Mouse (Mus musculus) C2C12 (cell line): ENCODE results near the gene Tceal5. TPM values are rescaled to one million over a fixed set of nuclear protein-coding genes. Genes with fewer than 3 reads are reported as not detected.

ENCODE experiments used
- H3K27me3 ChIP-seq: one replicate; pipeline ENCODE4 v1.6.1; 2011; ENCODE audit not compliant: control insufficient read depth, insufficient read depth, insufficient read length
- H3K36me3 ChIP-seq: one replicate; pipeline ENCODE4 v1.6.1; 2011; ENCODE audit not compliant: control insufficient read depth, insufficient read depth
- H3K4me3 ChIP-seq: one replicate; pipeline ENCODE4 v1.5.1; 2011; ENCODE audit warnings: mild to moderate bottlenecking, control low read depth; ENCODE audit not compliant: poor library complexity, insufficient read depth, severe bottlenecking
- H3K79me2 ChIP-seq: one replicate; pipeline ENCODE4 v1.6.1; 2011; ENCODE audit not compliant: control insufficient read depth, insufficient read depth
- H3K79me3 ChIP-seq: one replicate; pipeline ENCODE4 v1.6.1; 2011; ENCODE audit warnings: low read depth, control low read depth
- H3ac ChIP-seq: one replicate; pipeline ENCODE3; 2011; ENCODE audit warnings: low read depth; ENCODE audit not compliant: control insufficient read depth, insufficient read length
- CEBPB ChIP-seq: IDR thresholded peaks from one replicate; pipeline ENCODE4 v1.6.1; 2011; ENCODE audit warnings: low read depth, mild to moderate bottlenecking, control low read depth, moderate library complexity
- CTCF ChIP-seq: IDR thresholded peaks from one replicate; pipeline ENCODE4 v1.5.1; 2011; ENCODE audit not compliant: control insufficient read depth, insufficient read depth, insufficient read length
- FOSL1 ChIP-seq: IDR thresholded peaks from one replicate; pipeline ENCODE4 v1.8.0; 2011; ENCODE audit warnings: mild to moderate bottlenecking, low read length; ENCODE audit not compliant: poor library complexity, insufficient read depth, severe bottlenecking
- MAX ChIP-seq: IDR thresholded peaks from one replicate; pipeline ENCODE4 v1.6.1; 2011; ENCODE audit warnings: mild to moderate bottlenecking, control low read depth
- MYOD1 ChIP-seq: IDR thresholded peaks from one replicate; pipeline ENCODE4 v1.6.1; 2011; ENCODE audit warnings: low read depth; ENCODE audit not compliant: control insufficient read depth, insufficient read length
- MYOG ChIP-seq: IDR thresholded peaks from one replicate; pipeline ENCODE4 v1.6.1; 2011; ENCODE audit not compliant: control insufficient read depth, insufficient read length; ENCODE audit errors: extremely low read depth
- USF1 ChIP-seq: IDR thresholded peaks from one replicate; pipeline ENCODE4 v1.6.1; 2011; ENCODE audit warnings: low read depth, mild to moderate bottlenecking, control low read depth, moderate library complexity
- microRNA-seq: library from miRNA; unstranded; fragments of <30 nt; microRNA quantifications from one replicate; pipeline ENCODE4, GENCODE M21; 2019; ENCODE audit warnings: borderline microRNAs expressed
- polyA plus RNA-seq: library from polyadenylated mRNA; unstranded; fragments of >200 nt; fragmentation: generic; extraction: Trizol; gene quantifications from one replicate; pipeline ENCODE4 v1.2.1, GENCODE M21; 2012; ENCODE audit warnings: missing spikeins

Tceal5 gene
- polyA plus RNA-seq, 1 experiment, result 0.05 TPM

DNA sequence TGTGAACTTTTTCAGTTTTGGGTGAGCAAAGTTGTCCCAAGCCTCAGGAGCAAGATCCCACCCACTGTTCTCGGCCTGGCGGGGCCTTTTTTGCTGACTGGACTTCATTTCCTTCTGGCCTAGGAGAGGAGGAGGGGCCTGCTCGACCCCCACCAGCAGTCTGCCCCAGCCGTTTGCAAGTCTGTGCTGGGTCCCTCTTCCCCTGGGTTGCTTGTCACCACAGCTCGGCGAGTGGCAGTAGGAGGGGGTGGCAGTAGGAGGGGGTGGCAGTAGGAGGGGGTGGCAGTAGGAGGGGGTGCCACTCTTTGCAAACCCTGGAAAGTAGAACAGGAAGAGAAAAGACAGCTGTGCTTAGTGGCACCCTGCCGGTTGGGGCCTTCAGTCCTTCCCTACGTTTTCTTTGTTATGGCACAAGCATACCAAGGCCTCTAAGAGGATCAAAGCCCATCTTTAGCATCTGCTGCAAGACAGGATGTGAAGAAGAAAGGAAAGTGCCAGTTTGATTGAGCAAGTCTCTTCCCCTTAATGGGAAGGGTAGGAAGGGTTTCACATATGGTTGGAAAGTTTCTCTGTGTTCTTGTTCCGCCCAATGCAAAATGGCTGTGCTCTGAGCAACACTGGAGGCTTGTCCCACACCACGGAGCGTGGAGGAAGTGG lies 22.7 kb downstream of the Tceal5 start:
- H3K4me3 ChIP-seq, result no peak overlapping the region
- no peaks in the 10 kb centered on the region for H3K36me3 ChIP-seq
- TF ChIP-seq USF1 (no peak), MYOD1 (no peak), CEBPB (no peak), MYOG (no peak), FOSL1 (no peak), MAX (no peak), CTCF (no peak)
- no peaks in the 10 kb centered on the region for H3K79me2 ChIP-seq
- H3K27me3 ChIP-seq, result no peaks in the 10 kb centered on the region
- no peaks in the 10 kb centered on the region for H3K79me3 ChIP-seq
- H3ac ChIP-seq, result no peak overlapping the region

DNA sequence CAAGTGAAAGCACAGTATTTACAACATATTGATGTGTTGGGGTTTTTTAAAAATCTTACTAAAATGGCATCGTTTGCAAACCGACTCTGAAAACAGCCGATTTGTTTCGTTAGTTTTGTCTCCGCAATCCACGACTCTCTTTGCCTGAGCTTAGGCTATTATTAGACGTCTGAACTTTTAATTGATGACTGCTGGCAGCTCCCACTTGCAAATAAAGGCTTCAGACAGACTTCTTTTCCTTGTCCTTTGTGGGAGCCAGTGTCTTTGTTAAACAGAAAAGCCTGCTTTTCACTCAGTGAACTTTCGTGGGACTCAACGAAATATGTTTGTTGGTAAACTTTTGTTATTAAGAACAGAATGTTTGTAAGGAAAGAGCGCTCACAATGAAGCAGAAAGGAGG lies 30.9 kb downstream of the Tceal5 start:
- TF ChIP-seq USF1 (no peak), FOSL1 (no peak), MYOG (no peak), MAX (no peak), MYOD1 (no peak), CEBPB (no peak), CTCF (no peak)
- peaks cover 11% of the 10 kb centered on the region for H3K79me3 ChIP-seq
- H3K79me2 ChIP-seq, result peaks cover 9% of the 10 kb centered on the region
- H3ac ChIP-seq, result no peak overlapping the region
- H3K27me3 ChIP-seq, result no peaks in the 10 kb centered on the region
- peak overlapping the region; percentile 32 for H3K4me3 ChIP-seq
- peaks cover 12% of the 10 kb centered on the region for H3K36me3 ChIP-seq

DNA sequence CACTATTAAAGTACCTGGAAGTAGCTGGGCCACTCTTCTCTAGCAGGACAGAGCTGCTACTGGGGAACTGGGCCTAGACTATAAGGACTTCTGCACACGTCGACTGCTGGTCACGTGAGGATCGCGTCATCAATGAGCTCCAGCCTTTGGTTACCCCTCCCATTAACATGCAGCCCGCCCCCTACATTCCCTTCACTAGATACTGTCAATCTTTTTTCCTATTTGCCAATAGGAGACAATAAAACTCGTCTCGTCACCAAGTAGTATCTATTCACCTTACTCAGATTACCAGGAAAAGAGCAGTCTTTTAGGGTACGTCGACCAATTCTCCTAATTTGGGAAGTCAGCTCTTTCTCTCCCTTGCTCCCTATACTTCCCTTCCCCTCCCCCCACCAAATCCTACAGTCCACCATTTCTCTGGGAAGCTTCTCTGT lies 31.5 kb downstream of the Tceal5 start, which contains the start of gene Tceal8:
Gene Tceal8 (minus strand): TSS at position 225 of the 434 bp plus-strand sequence.
- TF ChIP-seq USF1 (peak; percentile 99), FOSL1 (no peak)
- Histone ChIP-seq H3K79me3 (peaks cover 11% of the 10 kb centered on the region), H3ac (peak within 1 kb of the TSS; percentile 83), H3K4me3 (peak within 1 kb of the TSS; percentile 51), H3K79me2 (peaks cover 9% of the 10 kb centered on the region), H3K27me3 (no peaks in the 10 kb centered on the region), H3K36me3 (peaks cover 12% of the 10 kb centered on the region)

DNA sequence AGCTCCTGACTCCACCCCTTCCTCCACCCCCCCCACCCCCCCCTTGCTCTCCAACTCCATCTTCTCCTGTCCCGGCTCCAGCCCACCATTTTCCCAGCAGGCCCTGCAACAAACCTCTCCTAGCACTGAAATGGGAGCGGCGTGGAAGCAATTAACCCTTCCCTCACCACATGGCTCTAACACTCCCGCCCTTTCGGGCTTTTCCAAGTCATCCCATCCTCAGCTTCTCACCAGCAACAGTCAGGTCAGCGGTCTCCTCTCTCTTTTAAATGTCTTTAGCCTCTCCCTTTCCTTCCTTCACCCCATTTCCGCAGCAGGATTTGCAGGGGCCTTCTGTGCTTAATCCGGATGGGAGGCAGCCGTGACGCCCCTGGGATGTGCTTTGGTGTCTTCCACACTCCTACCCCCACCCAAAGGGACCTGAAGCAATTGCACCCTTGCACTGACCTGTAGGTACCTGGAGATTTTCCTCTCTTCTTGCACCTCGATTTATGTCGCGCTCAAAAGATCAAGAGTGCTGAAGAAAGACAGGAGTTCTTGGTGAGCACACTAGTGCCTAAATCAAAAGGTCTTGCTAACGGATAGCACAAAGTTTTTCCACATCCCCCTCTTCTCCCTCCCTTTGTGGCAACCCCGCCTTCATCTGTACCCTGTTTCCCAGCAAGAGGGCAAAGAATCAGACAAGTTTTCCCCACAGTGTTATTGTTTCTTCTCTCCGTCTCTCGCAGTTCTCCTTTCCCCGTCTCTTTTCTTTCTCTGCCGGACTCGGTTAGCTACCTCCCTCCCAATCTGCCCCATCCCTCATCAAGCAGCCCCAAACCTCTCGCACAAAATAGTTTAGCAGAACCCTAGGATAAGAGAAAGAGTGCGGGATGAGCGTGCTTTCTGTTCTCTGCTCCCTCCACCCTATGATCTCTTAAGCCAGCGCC lies 32.2 kb downstream of the Tceal5 start:
- H3K36me3 ChIP-seq, result peaks cover 12% of the 10 kb centered on the region
- TF ChIP-seq FOSL1 (no peak), MYOD1 (no peak), CEBPB (no peak), MAX (no peak), USF1 (no peak), MYOG (no peak), CTCF (no peak)
- peak overlapping the region; percentile 51 for H3K4me3 ChIP-seq
- H3K79me2 ChIP-seq, result peaks cover 9% of the 10 kb centered on the region
- no peaks in the 10 kb centered on the region for H3K27me3 ChIP-seq
- peaks cover 11% of the 10 kb centered on the region for H3K79me3 ChIP-seq
- peak overlapping the region; percentile 83 for H3ac ChIP-seq

DNA sequence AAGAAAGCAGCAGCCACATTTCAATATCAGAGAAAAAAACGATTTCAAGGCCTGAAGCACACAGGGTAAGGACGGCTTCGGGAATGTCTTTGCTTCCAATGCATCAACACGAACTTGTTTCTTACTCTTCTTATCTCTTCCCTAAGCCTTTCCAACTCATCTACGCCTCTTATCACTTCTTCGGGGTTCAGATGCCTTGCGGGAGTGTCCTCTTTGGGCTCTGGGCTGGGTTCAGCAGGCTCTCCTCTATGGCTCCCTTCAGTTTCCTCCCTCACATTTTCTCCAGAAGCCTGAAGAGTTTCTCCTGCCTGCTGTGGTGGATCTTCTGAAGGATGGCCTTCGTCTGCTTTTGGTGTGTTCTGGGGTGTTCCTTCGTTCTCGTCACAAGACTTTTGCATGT lies 33.1 kb downstream of the Tceal5 start:
- peak overlapping the region; percentile 6 for H3K4me3 ChIP-seq
- peaks cover 9% of the 10 kb centered on the region for H3K79me2 ChIP-seq
- H3K79me3 ChIP-seq, result peaks cover 11% of the 10 kb centered on the region
- no peak for TF ChIP-seq MYOG
- TF ChIP-seq CTCF, result no peak
- no peak for TF ChIP-seq CEBPB
- TF ChIP-seq FOSL1, result no peak
- TF ChIP-seq USF1, result no peak
- peaks cover 12% of the 10 kb centered on the region for H3K36me3 ChIP-seq
- H3K27me3 ChIP-seq, result no peaks in the 10 kb centered on the region
- H3ac ChIP-seq, result no peak overlapping the region

Small RNA genes within 50 kb of the gene (microRNA-seq; reads per million reads assigned to microRNA genes)
- not detected for gene Mir6383

Other genes with a start within 250 kb of the Tceal5 start
- gene Arxes2, start 210.1 kb downstream of the Tceal5 start, polyA plus RNA-seq, result 0.18 TPM
- not detected for gene Arxes1, start 170.5 kb downstream of the Tceal5 start, polyA plus RNA-seq
- 15.1 TPM for gene Bex2, start 135.6 kb downstream of the Tceal5 start, polyA plus RNA-seq
- gene Nxf3, start 118.6 kb downstream of the Tceal5 start, polyA plus RNA-seq, result 21.8 TPM
- not detected for gene Bex4, start 64.9 kb downstream of the Tceal5 start, polyA plus RNA-seq
- gene Tceal8, start 31.5 kb downstream of the Tceal5 start, polyA plus RNA-seq, result 58.1 TPM
- not detected for gene Tceal7, start 10.9 kb upstream of the Tceal5 start, polyA plus RNA-seq
- gene Bex1, start 11.6 kb upstream of the Tceal5 start, polyA plus RNA-seq, result not detected
- 93.5 TPM for gene Tceal9, start 41.2 kb upstream of the Tceal5 start, polyA plus RNA-seq
- gene Bex3, start 66.4 kb upstream of the Tceal5 start, polyA plus RNA-seq, result 242 TPM